Comparison of ENCODE assay signal across 1 mouse cellular context in genomic region chr6:99652341-99652740, GRCm38 (mm10).
TF ChIP-seq lines count a peak whose summit lies in the region.

No protein-coding gene starts in this region.

TF ChIP-seq in CH12.LX, 34 proteins besides CTCF, POLR2A, EP300 and RAD21:
- TF ChIP-seq JUND (conservative IDR thresholded peaks at IDR 0.05; ENCODE audit: low read depth, low read length) (no peak), UBTF (IDR thresholded peaks at IDR 0.05; ENCODE audit: low read depth, low read length) (no peak), JUN (IDR thresholded peaks at IDR 0.05; ENCODE audit: insufficient read depth, low read depth, low read length) (no peak), MAFK (IDR thresholded peaks at IDR 0.05; ENCODE audit: insufficient replicate concordance, low read length) (no peak), ELF1 (IDR thresholded peaks at IDR 0.05; ENCODE audit: low read depth, low read length) (no peak), MEF2A (IDR thresholded peaks at IDR 0.05; ENCODE audit: borderline replicate concordance, low read depth, low read length) (no peak), NRF1 (IDR thresholded peaks at IDR 0.05; ENCODE audit: low read depth, low read length) (no peak), GABPA (IDR thresholded peaks at IDR 0.05; ENCODE audit: insufficient replicate concordance, low read depth, low read length) (no peak), HCFC1 (IDR thresholded peaks at IDR 0.05; ENCODE audit: low read depth, low read length) (no peak), CHD1 (IDR thresholded peaks at IDR 0.05; ENCODE audit: low read depth, low read length) (no peak), ZNF384 (IDR thresholded peaks at IDR 0.05; ENCODE audit: low read depth, low read length) (peak; percentile 95), SMC3 (IDR thresholded peaks at IDR 0.05; ENCODE audit: low read depth, low read length) (peak; percentile 35), IRF4 (IDR thresholded peaks at IDR 0.05; ENCODE audit: low read depth, low read length) (peak; percentile 44; the same call in 1 of the 2 replicates)
TF ChIP-seq in CH12.LX: peak in this region for 3.
